Mouse (Mus musculus) thymus, postnatal 14 days (tissue): ENCODE data around the gene Selp.

ENCODE experiments used
- DNase-seq: peaks from one replicate; pipeline ENCODE4 v3.0.0; 2021

Gene Selp

DNA sequence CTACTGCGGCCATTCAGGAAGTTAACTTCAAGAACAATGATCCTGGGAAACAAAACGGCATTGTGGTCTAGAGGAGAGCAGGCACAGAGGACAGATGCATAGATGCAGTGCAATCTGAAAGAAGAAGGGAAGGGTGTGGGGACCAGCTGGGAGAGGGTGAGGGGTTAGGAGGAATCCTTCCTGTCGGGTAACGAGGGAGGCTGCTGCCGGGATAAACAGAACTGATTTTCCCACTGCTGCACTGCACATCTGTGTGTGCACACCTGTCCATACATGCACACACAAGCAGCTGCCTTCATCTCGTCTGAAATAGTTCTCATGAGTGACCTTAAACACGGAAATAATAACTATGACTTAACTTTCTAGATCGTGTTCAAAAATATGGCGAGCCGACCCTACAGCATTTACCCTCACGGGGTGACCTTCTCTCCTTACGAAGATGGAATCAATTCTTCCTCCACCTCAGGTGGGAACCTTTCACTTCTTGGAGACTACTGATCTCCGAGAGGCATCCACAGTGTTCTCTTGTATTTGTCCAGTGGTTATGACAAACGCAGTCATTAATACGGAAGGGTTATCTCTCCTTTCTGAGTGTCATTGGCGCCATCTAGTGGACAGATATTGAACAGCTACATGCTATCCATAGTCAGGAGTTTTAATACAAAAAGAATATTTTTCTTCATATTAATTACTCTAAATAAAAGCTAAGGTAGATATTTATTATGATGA, 69.2 kb downstream of the Selp start:
- DNase-seq: peak; percentile 69

DNA sequence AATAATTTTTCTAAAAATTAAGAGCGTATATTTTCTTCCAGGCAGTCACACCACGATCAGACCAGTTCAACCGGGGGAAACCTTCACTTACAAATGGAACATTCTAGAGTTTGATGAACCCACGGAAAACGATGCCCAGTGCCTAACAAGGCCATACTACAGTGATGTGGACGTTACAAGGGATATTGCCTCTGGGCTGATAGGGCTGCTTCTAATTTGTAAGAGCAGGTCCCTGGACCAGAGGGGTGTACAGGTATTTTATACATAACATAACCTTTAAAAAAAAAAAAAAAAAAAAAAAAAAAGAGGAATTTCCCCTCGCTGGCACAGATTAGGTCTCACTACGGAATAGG, 69.8 kb downstream of the Selp start:
- no peak for DNase-seq

GRCm38 (mm10) chr1:164185316-164185715, 70.3 kb downstream of the Selp start:
- DNase-seq: no peak

- DNase-seq: no peak
Measured at GRCm38 (mm10) chr1:164187002-164187560, 72.0 kb downstream of the Selp start.

- no peak for DNase-seq
Measured at GRCm38 (mm10) chr1:164199551-164199950, 84.5 kb downstream of the Selp start.
